Mouse (Mus musculus) kidney, embryonic 14.5 days (tissue): ENCODE results near the gene Rnpepl1. TPM values are rescaled to one million over a fixed set of nuclear protein-coding genes. Genes with fewer than 3 reads are reported as not detected.

Experiments
- ATAC-seq: fragments of 200-750 bp; cut with Nextera tagmentation; 2 replicates; pipeline ENCODE4 v1.8.0; 2017; ENCODE audit warnings: moderate number of reproducible peaks, mild to moderate bottlenecking, moderate TSS enrichment, moderate library complexity; ENCODE audit not compliant: low FRiP score, low TSS enrichment
- H3K27ac ChIP-seq: fragments of 300-500 bp; sonication (generic); 2 replicates; pipeline ENCODE4 v1.5.1; 2014; ENCODE audit warnings: low read depth, mild to moderate bottlenecking, low read length, moderate library complexity, mixed read lengths
- H3K27me3 ChIP-seq: fragments of 300-500 bp; sonication (generic); 2 replicates; pipeline ENCODE4 v1.6.1; 2014; ENCODE audit warnings: mild to moderate bottlenecking, low read length; ENCODE audit not compliant: control insufficient read depth, insufficient read depth
- H3K36me3 ChIP-seq: fragments of 300-500 bp; sonication (generic); 2 replicates; pipeline ENCODE4 v1.6.1; 2014; ENCODE audit warnings: low read length, mixed read lengths; ENCODE audit not compliant: control insufficient read depth, insufficient read depth
- H3K4me1 ChIP-seq: fragments of 300-500 bp; sonication (generic); 2 replicates; pipeline ENCODE4 v1.6.1; 2014; ENCODE audit warnings: low read length, mixed read lengths; ENCODE audit not compliant: control insufficient read depth, insufficient read depth
- H3K4me2 ChIP-seq: fragments of 300-500 bp; sonication (generic); replicated peaks from 2 replicates; pipeline ENCODE4 v1.6.1; 2014; ENCODE audit warnings: low read depth, mild to moderate bottlenecking, low read length
- H3K4me3 ChIP-seq: fragments of 300-500 bp; sonication (generic); 2 replicates; pipeline ENCODE4 v1.5.1; 2014; ENCODE audit warnings: mild to moderate bottlenecking, low read length
- H3K9ac ChIP-seq: fragments of 300-500 bp; sonication (generic); 2 replicates; pipeline ENCODE4 v1.6.1; 2014; ENCODE audit warnings: low read depth, mild to moderate bottlenecking, low read length, moderate library complexity
- H3K9me3 ChIP-seq: fragments of 300-500 bp; sonication (generic); 2 replicates; pipeline ENCODE4 v1.6.1; 2016; ENCODE audit warnings: low read length; ENCODE audit not compliant: control insufficient read depth
- WGBS: fragments of 180-500 bp; shearing (Covaris S2); extraction: QIAGEN DNeasy Blood & Tissue Kit; methylation state at CpG from one replicate; pipeline ENCODE4 v1.1.7; 2014; 5-methylcytosine and 5-hydroxymethylcytosine counted together
- polyA plus RNA-seq: library from polyadenylated mRNA; unstranded; fragments of >200 nt; fragmentation: Nextera tagmentation; extraction: Ambion mirVana; gene quantifications from 2 replicates; pipeline ENCODE4 v1.2.1, GENCODE M21; 2014

Rnpepl1 gene
- polyA plus RNA-seq, 1 experiment from 2014 or later = 36.3 TPM

GRCm38 (mm10) chr1:92878066-92878741 is 32.4 kb upstream of the Rnpepl1 start:
- peak; percentile 59 for ATAC-seq
- H3K4me1 ChIP-seq = peaks cover 3% of the 10 kb centered on the region; the same call in 1 of the 2 replicates
- no peak overlapping the region for H3K27ac ChIP-seq
- no peaks in the 10 kb centered on the region for H3K9me3 ChIP-seq
- H3K27me3 ChIP-seq = 0 out of 2 replicates have a peak, but pooled peaks cover 2% of the 10 kb centered on the region
- H3K4me2 ChIP-seq = no peak overlapping the region
- H3K9ac ChIP-seq = no peak overlapping the region
- H3K4me3 ChIP-seq = no peak overlapping the region
- no peaks in the 10 kb centered on the region for H3K36me3 ChIP-seq
- 50% methylated on average over 13 of the region's 13 CpGs for WGBS

DNA sequence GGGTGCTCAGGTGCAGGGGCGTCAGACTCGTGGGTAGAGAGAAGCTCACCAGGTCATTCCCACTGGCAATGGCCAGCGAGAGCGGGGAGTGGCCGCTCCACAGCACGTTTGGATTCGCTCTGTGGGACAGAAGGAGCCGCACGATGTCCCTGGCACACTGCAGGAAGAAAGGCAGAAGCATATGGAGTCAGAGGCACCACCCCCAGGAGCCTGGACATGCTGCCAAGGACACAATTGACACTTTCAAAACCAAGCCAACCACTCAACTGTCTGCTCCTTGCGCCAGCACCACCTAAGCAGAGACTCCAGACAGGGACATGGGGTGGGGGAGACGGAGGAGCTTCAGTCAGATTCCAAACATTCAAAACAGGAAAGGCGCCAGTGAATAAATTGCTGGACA is 31.3 kb upstream of the Rnpepl1 start:
- no peak overlapping the region for H3K9ac ChIP-seq
- H3K4me3 ChIP-seq = no peak overlapping the region
- no peak overlapping the region for H3K27ac ChIP-seq
- 0 out of 2 replicates have a peak, but pooled peaks cover 2% of the 10 kb centered on the region for H3K27me3 ChIP-seq
- H3K9me3 ChIP-seq = no peaks in the 10 kb centered on the region
- H3K36me3 ChIP-seq = no peaks in the 10 kb centered on the region
- 89% methylated on average over 12 of the region's 12 CpGs for WGBS
- H3K4me2 ChIP-seq = no peak overlapping the region
- H3K4me1 ChIP-seq = peaks cover 3% of the 10 kb centered on the region; the same call in 1 of the 2 replicates
- ATAC-seq = no peak

GRCm38 (mm10) chr1:92880101-92880500 is 30.5 kb upstream of the Rnpepl1 start:
- 0 out of 2 replicates have a peak, but pooled peaks cover 2% of the 10 kb centered on the region for H3K27me3 ChIP-seq
- H3K27ac ChIP-seq = no peak overlapping the region
- WGBS = 62% methylated on average over 5 of the region's 5 CpGs
- no peak overlapping the region for H3K4me2 ChIP-seq
- H3K4me3 ChIP-seq = no peak overlapping the region
- H3K4me1 ChIP-seq = peaks cover 3% of the 10 kb centered on the region; the same call in 1 of the 2 replicates
- H3K36me3 ChIP-seq = no peaks in the 10 kb centered on the region
- no peaks in the 10 kb centered on the region for H3K9me3 ChIP-seq
- no peak for ATAC-seq
- H3K9ac ChIP-seq = no peak overlapping the region

- Histone ChIP-seq H3K4me3 (no peak overlapping the region), H3K4me2 (no peak overlapping the region), H3K36me3 (no peaks in the 10 kb centered on the region), H3K9me3 (no peaks in the 10 kb centered on the region), H3K27ac (no peak overlapping the region), H3K9ac (no peak overlapping the region), H3K4me1 (0 out of 2 replicates have a peak, but pooled peaks cover 3% of the 10 kb centered on the region), H3K27me3 (0 out of 2 replicates have a peak, but pooled peaks cover 2% of the 10 kb centered on the region)
- no peak for ATAC-seq
- WGBS = 94% methylated on average over 6 of the region's 6 CpGs
Measured at GRCm38 (mm10) chr1:92881982-92882381, 28.6 kb upstream of the Rnpepl1 start.

DNA sequence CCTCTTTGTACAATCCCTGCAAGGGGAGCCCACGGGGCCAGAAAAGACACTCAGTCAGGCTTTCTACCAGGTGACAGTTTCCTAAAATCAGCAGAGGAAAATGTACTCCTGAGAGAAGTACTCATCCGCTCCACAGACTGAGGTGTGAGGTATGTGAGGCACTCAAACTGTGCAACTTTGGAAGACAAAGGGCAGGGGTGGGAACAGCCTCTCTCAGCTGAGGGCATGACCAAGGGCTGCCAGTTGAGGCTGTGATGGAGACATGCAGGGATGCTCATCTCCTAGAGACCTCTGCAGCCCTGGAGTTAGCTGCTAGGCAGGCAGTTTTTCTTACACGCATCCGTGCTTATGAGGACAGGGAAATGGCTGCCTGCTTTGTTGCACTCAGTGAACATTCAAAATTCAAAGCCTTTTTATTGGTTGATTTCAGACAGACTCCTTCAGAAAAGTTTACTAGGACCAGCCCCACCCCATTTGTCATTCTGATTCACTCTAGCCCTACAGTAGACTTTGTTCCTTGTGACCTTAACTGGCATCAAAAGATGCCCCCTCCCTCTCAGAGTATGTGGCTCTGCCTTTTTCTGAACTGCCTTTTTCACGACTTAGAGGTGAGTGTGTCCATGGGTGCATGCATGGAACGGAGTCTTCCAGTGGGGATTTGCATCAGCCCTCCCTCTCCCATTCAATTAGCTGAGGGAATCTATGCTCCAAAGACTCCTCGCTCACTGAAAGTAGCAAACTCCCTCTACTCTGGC is 21.5 kb upstream of the Rnpepl1 start:
- WGBS = 77% methylated on average over 7 of the region's 7 CpGs
- no peaks in the 10 kb centered on the region for H3K9me3 ChIP-seq
- H3K4me2 ChIP-seq = no peak overlapping the region

DNA sequence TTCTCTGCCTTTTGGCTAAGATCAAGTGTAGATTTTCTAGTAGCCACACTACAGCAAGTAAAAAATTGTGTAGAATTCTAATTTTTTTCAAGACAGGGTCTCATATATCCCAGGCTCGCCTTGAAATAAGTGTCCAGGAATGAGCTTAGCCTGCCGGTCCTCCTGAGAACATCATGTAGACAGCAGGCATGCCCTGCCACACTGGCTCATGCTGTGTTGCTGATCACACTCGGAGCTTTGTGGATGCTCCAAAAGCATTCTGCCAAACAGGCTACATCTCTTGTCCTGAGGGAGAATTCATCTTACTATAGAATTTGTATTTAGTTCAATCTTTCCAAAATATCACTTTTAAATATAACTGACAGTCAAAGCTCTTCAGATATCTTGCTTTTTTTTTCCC is 17.8 kb upstream of the Rnpepl1 start:
- 66% methylated on average over 3 of the region's 3 CpGs for WGBS
- ATAC-seq = no peak

More for the DNA sequence above, 21.5 kb upstream of the Rnpepl1 start:
- Histone ChIP-seq H3K4me3 (no peak overlapping the region), H3K9ac (no peak overlapping the region), H3K4me1 (no peaks in the 10 kb centered on the region), H3K27me3 (no peaks in the 10 kb centered on the region), H3K27ac (no peak overlapping the region), H3K36me3 (no peaks in the 10 kb centered on the region)
- no peak for ATAC-seq

GRCm38 (mm10) chr1:92893896-92894295 is 16.7 kb upstream of the Rnpepl1 start:
- H3K4me1 ChIP-seq = no peaks in the 10 kb centered on the region
- no peak for ATAC-seq
- no peak overlapping the region for H3K27ac ChIP-seq
- H3K4me3 ChIP-seq = no peak overlapping the region
- no peaks in the 10 kb centered on the region for H3K27me3 ChIP-seq
- 62% methylated on average over 3 of the region's 3 CpGs for WGBS
- H3K36me3 ChIP-seq = no peaks in the 10 kb centered on the region
- H3K4me2 ChIP-seq = no peak overlapping the region
- no peaks in the 10 kb centered on the region for H3K9me3 ChIP-seq
- no peak overlapping the region for H3K9ac ChIP-seq

More for the DNA sequence above, 17.8 kb upstream of the Rnpepl1 start:
- Histone ChIP-seq H3K36me3 (no peaks in the 10 kb centered on the region), H3K27me3 (no peaks in the 10 kb centered on the region), H3K4me1 (no peaks in the 10 kb centered on the region), H3K27ac (no peak overlapping the region), H3K9me3 (no peaks in the 10 kb centered on the region), H3K4me2 (no peak overlapping the region), H3K9ac (no peak overlapping the region), H3K4me3 (no peak overlapping the region)

GRCm38 (mm10) chr1:92895089-92895488 is 15.5 kb upstream of the Rnpepl1 start:
- H3K27me3 ChIP-seq = no peaks in the 10 kb centered on the region
- 12% methylated on average over 3 of the region's 3 CpGs for WGBS
- no peaks in the 10 kb centered on the region for H3K36me3 ChIP-seq
- H3K27ac ChIP-seq = no peak overlapping the region
- H3K4me2 ChIP-seq = no peak overlapping the region
- no peak overlapping the region for H3K4me3 ChIP-seq
- no peaks in the 10 kb centered on the region for H3K9me3 ChIP-seq
- no peaks in the 10 kb centered on the region for H3K4me1 ChIP-seq
- peak; percentile 75; the same call in 1 of the 2 replicates for ATAC-seq
- no peak overlapping the region for H3K9ac ChIP-seq

- peak within 1 kb of the TSS; percentile 24 for H3K4me3 ChIP-seq
Measured at GRCm38 (mm10) chr1:92902786-92903185, 7.8 kb upstream of the Rnpepl1 start, which contains the start of gene Ankmy1. Gene Ankmy1, minus strand, starts transcription at chr1:92902906.

More at GRCm38 (mm10) chr1:92902786-92903185, 7.8 kb upstream of the Rnpepl1 start, which contains the start of gene Ankmy1:
- Histone ChIP-seq H3K4me2 (peak within 1 kb of the TSS; percentile 35), H3K36me3 (no peaks in the 10 kb centered on the region), H3K27ac (no peak within 1 kb of the TSS), H3K9ac (peak within 1 kb of the TSS; percentile 23; the same call in 1 of the 2 replicates), H3K9me3 (no peaks in the 10 kb centered on the region), H3K27me3 (no peaks in the 10 kb centered on the region), H3K4me1 (peaks cover 12% of the 10 kb centered on the region; the same call in 1 of the 2 replicates)
- 2% methylated on average over 15 of the region's 15 CpGs for WGBS
- peak; percentile 72 for ATAC-seq
